Mouse (Mus musculus): ENCODE results near the gene Rnaseh2a.

GRCm38 (mm10) chr8:84908421-84909161 is 61.0 kb downstream of the Rnaseh2a start, which contains the start of gene Dnase2a:
- no peak for TF ChIP-seq CTCF (IDR thresholded peaks at IDR 0.05; ENCODE audit: borderline replicate concordance, control insufficient read depth, extremely low read depth, insufficient read depth, low read length, poor library complexity)
- TF ChIP-seq POLR2A (IDR thresholded peaks at IDR 0.05; ENCODE audit: control insufficient read depth, extremely low read depth, insufficient read depth, low read length, poor library complexity), result no peak

Measured in thymus, adult 2 months (tissue).